Mouse (Mus musculus): ENCODE measurements around the gene Tmem132a. TPM values are rescaled to one million over a fixed set of nuclear protein-coding genes. Genes with fewer than 3 reads are reported as not detected.

Gene Tmem132a
- total RNA-seq (2014; fragmentation: Nextera tagmentation): 0.10 and 2.4 TPM in 2 replicates
- total RNA-seq (2017): 0.23 and 0.56 TPM in 2 replicates

DNA sequence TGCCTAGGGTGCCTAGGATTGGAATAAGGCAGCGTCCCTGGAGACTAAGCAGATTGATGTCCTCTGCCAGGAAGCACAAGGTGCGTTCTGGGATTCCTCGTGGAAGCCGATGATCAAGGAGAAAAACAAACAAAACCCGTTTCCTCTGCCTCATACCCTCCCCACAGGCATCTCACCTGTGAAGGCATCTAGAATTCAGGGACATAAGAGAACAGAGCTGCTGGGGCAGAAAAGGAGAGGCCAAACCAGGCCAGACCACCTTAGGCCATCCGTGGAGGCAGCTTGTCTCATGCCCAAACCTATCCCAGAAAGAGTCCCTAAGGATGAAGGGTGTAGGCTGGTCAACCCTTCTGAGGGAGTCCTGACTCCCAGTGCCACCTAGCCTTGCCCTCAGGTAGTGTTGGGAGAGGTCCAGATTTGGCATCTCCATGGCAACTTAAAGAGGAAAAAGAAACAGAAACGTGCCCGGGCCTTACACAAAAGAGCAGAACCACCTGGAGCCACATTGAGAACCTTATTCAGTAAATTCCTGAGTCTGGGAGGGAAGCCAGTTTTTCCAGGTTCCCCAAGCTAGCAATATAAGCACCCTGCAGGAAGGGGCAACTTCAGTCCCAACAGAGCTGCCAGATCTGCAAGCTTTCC, at the start of gene Tmem132a:
Gene Tmem132a, minus strand, starts transcription at position 55 of the 642 bp plus-strand sequence.
- ATAC-seq (replicated peaks; ENCODE audit: low FRiP score, low TSS enrichment, poor library complexity, severe bottlenecking): no peak

DNA sequence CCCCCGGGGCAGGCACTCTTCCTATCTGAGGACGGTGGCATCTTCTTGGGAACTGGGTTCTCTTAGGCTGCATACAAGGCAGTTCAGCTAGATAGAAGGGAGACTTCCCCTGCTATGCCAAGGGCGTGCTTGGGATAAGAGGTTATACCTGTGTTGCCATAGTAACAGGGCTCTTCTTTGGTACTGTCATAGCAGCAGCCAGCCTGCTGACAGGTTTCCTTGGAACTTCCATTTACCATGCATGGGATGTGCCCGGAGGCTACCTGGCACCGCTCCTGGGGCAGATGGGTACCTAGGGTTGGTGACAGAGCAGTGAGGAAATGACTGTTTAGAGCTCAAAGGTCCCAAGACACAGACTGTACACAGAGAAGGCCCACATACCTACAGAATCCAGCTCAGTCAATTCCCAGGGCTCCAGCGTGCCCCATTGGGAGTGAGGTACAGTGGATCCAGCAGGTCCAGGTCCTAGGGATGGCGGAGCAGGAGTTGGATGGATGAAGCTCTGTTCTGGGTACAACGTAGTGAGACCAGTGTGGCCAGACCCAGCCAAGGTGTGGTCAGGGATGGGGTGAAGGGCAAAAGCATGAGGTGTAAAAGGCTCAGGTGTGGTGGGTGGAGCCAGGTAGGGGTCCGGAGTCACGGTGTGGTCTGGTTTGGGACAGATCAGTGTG, 48.7 kb upstream of the Tmem132a start:
- no peak for ATAC-seq (replicated peaks; ENCODE audit: low FRiP score, low TSS enrichment, poor library complexity, severe bottlenecking)

DNA sequence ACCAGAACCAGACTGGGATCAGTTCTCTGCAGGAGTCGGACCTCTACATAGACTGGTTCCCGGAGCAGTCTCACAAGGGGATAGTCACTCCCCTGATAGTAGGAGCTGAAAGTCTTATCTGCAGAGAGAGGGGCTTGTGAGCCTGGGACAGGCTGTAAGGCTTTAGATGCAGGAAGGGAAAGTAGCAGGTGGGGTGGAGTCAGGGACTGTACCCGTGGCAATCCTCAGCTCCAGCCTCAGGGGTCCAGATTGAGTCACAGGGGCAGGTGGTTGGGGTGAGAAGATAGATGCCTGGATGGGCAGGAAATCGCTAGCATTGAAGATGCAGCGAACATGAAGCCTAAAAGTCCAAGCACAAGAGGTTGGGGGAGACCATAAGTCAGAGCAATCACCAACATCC, 46.8 kb upstream of the Tmem132a start:
- ATAC-seq (replicated peaks; ENCODE audit: low FRiP score, low TSS enrichment, poor library complexity, severe bottlenecking): no peak

DNA sequence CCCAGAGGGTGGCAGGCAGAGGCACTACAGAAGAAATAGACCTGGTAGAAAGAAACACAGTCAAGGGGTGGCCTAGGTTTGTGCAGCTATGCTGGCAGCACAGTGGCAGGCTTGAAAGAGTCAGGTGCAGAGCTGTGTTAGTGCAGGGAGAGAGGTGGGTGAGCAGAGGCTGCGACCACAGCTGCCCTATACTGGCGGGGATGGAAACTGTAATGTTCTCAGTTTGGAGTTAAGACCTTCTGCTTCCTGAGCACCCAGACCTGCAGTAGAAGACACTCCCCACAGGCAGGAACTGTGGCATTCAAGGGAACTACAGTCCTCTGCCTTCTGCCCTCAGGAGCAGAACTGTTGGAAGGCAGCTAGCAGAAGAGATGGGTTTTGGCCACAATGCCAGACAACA, 45.1 kb upstream of the Tmem132a start:
- ATAC-seq (replicated peaks; ENCODE audit: low FRiP score, low TSS enrichment, poor library complexity, severe bottlenecking): no peak

DNA sequence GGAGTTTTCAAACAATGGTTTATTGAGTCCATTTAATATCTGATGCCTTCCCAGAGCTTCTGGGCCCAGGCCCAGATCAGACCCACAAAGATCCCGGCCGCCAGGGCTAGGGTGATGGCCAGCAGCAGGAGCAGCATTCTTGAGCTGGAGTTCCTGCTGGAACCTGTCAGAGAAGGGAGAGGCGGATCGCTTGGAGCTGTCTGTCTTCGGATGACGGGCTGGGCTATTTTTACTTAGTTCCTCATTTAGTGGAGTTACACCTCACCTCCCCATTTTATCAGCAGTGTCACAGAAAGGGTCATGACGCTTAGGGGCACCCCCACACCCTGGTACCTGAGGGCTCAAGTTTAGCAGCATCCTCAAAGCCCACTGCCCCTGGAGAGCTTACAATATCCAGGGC, 44.6 kb upstream of the Tmem132a start:
- ATAC-seq (replicated peaks; ENCODE audit: low FRiP score, low TSS enrichment, poor library complexity, severe bottlenecking): peak; percentile 31; the same call in 1 of the 2 replicates

DNA sequence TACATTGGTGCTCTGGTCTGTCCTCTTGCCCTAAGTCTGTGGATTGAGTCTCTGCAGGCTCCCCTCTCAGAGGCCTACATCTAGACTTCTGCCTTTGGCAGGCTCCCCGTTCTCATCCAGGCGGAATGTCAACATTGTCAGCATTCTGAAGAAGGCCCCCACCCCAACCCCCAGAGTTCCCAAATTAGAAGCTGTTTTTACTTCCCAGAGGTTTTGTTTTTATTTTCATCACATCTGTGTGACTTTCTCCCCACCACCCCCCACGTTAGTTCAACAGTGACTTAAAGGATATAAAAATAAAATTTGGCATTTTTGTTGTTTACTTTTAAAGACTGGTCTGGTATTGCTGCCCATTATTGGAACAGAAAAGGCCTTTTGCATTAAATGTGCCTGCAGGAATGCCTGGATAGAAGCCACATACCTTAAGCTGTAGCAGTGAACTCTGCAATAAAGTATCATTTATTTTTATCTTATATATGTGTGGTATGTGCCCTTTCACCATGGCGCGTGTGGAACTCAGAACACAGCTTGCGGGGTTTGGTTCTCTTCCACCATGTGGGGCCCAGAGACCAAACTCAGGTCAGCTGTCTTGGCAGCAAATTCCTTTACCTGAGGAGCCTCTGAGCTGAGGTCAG, 39.5 kb upstream of the Tmem132a start:
- no peak for ATAC-seq (replicated peaks; ENCODE audit: low FRiP score, low TSS enrichment, poor library complexity, severe bottlenecking)

DNA sequence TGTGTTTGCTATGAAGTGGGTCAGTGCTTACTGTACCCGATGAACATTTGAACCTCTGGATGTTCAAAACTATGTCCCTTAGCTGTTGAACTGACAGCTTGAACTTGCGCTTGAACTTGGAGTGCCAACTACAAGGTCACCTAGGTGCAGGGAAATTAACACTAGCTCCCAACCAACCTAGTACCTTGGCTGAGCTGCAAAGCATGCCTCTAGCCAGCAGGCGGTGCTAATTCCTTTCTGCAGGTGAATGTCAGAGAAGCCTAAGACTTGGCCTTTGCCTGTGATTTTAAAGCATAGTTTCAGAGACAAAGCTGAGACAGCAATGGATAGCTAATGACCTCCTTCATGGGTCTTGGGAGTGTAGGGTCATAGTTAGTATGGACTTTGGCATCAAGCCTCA, 38.2 kb upstream of the Tmem132a start:
- peak; percentile 66 for ATAC-seq (replicated peaks; ENCODE audit: low FRiP score, low TSS enrichment, poor library complexity, severe bottlenecking)

DNA sequence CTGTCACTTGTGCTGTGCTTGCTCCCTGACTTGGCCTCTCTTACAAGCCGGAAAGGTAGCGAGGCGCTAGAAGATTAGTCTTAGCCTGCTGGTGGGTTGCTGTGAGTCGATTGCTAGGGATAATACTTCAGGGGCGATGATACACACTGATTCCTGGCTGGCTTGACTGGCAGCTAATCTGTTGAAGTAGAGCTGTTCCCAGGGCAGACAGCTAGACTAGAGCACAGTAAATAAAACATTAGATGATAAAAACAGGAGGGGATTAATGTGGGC, 35.9 kb upstream of the Tmem132a start:
- ATAC-seq (replicated peaks; ENCODE audit: low FRiP score, low TSS enrichment, poor library complexity, severe bottlenecking): no peak

DNA sequence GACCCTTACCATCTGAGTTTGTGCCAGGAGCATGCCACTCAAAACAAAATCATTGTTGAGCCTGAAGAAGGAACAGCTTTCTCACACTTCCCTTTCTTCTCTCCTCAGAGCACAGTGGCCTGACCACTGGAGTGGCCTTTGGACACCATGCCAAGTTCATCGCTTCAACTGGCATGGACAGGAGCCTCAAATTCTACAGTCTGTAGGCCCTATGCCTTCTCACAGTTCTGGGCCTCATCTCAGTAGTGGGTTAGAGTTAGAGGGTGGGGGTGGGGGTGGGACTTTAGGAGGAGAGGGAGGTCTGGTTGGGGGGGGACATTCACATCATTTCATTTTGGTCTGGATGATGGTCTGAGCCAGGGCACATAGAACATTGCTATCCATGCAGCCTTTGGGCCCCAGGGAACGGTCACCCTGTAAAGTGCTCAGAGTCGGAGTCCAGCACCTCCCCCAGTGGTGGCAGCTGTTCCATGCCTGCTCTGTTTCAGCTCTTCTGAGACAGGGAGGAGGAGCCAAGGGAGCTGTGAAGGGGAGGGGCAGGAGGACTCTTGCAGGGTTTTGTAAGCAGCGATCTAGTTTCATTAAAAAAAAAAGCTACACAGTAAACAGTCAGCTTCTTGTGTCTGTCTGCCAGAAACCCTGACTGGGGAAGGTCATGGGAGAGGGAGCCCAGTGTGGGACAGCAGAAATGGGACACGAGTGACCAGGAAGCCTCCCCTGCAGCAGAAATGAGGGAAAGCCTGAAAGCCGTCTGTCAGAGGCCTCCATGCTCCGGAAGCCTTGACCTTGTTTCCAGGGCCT, 35.4 kb upstream of the Tmem132a start:
- ATAC-seq (replicated peaks; ENCODE audit: low FRiP score, low TSS enrichment, poor library complexity, severe bottlenecking): no peak

DNA sequence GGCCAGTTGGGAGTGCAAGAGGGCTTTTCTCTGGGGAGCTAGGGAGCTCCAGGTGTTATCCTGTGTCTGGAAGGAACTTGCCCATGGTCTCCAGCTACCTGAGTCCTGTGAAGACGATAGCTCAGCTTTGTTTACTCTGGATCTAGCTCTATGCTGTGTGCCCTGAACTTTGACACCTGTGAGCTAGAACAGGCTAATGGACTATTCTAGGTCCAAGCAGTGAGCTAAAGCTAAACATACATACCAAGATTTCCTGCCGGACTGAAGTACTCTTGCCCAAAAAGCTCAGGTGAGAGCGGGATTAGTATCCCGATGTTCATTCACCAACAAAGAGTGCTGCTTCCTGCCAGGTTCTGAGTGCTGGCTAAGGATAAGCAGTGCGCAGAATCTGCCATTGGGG, 34.8 kb upstream of the Tmem132a start:
- no peak for ATAC-seq (replicated peaks; ENCODE audit: low FRiP score, low TSS enrichment, poor library complexity, severe bottlenecking)

DNA sequence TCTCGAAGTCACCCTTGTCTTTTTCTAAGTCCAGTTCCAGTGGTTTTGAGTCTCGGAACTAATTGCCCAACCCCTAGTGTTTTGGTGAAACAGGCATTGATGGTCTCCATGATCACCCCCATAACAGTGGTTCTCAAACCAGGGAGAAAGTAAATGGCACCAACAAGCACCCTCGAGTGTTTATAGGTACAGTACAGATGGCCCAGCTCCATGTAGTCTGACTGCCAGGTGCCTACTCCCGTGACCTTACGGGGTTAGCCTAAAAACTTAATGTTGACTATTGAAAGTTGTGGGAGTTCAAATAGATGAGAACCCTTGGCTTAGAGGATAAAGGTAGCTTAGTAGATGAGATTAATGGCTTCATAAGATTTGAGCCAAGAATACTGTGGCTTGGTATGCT, 31.3 kb upstream of the Tmem132a start:
- ATAC-seq (replicated peaks; ENCODE audit: low FRiP score, low TSS enrichment, poor library complexity, severe bottlenecking): no peak

DNA sequence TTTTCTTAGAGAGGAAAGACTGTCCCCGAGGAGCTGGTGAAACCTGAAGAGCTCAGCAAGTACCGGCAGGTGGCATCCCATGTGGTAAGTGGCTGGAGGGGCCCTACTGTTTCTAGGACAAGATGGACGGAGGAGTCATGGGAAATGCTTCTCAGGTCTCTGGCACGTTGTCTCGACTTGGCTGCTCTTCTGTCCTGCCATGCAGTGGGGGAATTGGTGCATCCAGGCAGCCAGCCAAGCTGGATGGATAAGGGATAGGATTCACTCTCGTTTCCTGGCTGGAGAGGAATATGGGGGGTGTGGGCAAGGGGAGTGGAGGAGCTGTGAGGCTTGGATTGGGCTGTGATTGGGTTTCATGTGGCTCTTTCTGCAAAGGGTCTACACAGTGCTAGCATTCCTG, 30.6 kb upstream of the Tmem132a start:
- ATAC-seq (replicated peaks; ENCODE audit: low FRiP score, low TSS enrichment, poor library complexity, severe bottlenecking): no peak

DNA sequence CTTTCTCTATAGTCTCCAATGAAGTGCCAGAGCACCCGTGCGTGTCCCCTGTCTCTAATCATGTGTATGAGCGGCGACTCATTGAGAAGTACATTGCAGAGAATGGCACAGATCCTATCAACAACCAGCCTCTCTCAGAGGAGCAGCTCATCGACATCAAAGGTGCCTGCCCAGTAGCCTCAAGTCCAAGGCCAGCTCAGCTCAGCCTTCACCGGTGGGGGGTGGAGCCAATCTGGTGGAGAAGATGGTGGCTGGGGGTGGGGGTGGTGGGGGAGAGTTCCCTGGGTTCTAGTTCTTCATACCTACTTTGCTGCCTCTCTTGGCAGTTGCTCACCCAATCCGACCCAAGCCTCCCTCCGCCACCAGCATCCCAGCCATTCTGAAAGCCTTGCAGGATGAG, 27.8 kb upstream of the Tmem132a start:
- no peak for ATAC-seq (replicated peaks; ENCODE audit: low FRiP score, low TSS enrichment, poor library complexity, severe bottlenecking)

DNA sequence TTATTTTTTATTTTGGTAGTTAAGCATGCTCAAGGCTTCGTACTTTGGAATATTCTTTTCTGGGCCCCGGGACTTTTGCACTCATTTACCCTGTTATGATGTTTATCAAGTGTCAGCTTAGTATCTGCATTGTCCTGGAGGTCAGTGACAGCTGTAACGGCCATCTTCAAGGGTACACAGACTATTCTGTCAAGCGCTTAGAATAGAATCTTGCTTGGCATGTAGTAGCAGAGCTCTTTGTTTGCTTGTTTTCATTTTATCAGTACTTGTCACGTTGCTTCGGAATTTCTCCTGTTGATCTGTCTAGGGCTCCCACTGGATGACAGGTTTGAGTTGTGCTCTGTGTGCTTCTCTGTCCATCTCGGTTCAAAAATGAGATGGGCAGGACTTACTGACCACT, 27.1 kb upstream of the Tmem132a start:
- no peak for ATAC-seq (replicated peaks; ENCODE audit: low FRiP score, low TSS enrichment, poor library complexity, severe bottlenecking)

DNA sequence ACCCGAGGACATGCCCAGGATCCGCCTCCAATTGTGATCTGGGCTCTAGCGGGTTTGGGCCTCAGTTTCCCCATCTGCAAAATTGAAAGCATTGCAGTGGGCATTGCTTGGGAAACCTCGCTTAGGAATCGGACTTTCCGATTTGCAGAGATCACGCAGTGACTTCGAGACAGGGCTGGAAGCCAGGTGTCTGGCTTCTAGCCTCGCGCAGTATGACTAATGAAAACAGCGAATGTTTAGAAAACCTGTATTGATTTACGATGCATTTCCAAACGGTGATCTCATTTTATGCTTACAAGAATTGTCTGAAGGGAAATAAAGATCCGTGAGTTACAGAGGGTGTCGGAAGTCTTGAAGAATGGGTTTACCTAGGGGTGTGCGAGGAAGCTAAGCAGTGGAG, 26.0 kb upstream of the Tmem132a start:
- ATAC-seq (replicated peaks; ENCODE audit: low FRiP score, low TSS enrichment, poor library complexity, severe bottlenecking): 0 out of 2 replicates have a peak, but pooled peaks have one; percentile 18

DNA sequence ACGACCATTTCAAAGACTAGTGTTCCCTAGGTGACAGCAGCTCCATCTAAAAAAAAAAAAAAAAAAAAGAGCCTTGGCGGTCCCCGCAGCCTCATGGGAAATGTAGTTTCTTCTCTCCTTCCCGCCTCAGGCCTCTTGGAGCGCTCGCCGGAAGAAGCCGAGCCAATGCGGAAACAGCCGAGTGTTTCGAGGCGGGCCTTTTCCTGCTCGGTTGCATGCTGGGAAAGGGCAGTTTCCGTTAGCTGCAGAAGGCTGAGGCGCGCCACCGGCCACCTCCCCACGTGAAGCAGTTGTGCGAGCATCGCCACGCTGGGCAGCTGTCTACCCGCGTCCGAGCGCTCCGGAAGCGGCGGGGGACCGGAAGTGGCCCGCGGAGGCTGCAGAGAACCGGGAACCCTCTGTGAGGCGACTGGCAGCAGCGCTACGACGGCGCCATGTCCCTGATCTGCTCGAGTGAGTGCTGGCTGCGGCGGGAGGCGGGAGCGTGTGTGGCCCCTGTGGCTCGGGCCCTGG, 25.3 kb upstream of the Tmem132a start, which contains the start of gene Prpf19:
Gene Prpf19, plus strand, starts transcription at position 216 of the 513 bp plus-strand sequence.
- ATAC-seq (replicated peaks; ENCODE audit: low FRiP score, low TSS enrichment, poor library complexity, severe bottlenecking): peak; percentile 94

DNA sequence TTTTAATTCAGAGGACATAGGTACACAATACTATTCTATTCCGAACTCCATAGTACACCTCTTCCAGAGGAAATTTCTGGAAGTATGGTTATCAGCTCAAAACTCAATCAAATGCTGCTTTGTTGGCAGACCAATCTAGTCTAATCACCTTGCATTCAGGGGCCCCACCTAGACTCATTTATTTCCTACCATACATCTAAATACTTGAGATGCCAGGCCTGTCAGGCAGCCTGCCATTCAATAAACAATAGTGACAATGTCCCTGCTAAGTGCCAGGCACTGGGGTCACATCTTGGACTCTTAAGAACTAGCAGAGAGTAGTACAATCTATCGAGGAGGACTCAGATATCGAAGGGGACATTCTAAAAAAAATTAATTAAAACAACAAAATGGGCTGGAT, 22.5 kb upstream of the Tmem132a start:
- ATAC-seq (replicated peaks; ENCODE audit: low FRiP score, low TSS enrichment, poor library complexity, severe bottlenecking): no peak

DNA sequence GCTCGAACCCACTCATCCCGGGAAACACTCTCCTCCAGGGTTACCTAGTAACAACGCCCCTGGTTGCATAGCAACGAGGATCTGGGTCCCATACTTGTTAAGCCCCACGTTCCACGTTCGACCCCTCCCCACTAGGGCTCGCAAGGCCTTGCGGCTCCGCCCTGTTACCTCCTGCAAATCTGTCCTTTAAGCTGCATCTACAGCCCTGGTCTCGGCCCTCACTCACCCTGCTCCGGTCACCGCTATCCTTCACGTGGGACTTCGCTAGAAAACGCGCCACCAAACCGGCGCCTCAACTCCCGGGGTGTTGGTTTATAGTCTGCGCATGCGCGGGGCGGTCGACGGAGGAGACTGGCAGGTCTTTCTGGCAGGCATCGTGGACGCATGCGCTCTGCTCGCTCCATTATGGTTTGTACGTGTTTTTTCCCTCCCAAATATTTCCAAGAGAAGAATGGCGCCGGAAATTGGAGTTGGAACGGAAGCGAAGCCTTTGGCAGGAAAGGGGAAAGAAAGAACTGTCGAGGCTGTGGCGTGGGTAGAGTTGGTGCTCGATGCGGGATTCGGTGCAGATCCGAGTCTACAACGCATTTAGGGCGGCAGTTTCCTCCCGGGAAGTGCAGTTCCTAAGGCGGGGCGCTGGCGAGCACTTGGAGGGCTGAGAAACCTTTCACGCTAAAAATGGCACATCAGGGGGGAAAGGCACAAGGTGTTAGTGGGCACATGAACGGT, 11.8 kb upstream of the Tmem132a start, which contains the start of gene Tmem109:
Gene Tmem109, minus strand, starts transcription at position 576 of the 729 bp plus-strand sequence.
- ATAC-seq (replicated peaks; ENCODE audit: low FRiP score, low TSS enrichment, poor library complexity, severe bottlenecking): peak; percentile 88

DNA sequence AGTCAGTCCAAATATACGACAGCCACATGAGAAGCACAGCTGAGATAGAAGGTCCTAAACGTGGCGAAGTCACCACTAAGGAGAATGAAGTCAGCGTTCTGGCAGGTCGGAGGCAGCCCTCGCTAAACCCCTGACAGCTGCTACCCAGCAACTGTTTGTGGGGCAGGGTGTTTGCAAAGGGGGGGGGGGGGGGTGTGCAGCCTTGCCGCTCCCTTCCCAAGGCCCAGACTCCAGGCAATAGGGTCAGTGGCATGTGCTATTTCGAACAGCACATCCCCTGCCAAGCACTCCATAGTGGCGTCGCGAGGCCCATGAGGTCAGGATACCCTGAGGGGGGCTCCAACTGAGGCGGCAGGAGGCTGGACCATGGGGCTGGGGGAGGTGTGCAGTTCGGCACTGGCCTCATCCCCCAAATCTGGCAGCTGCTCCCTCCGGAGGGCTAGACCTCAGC, 11.3 kb upstream of the Tmem132a start:
- no peak; the same call in 1 of the 2 replicates for ATAC-seq (replicated peaks; ENCODE audit: low FRiP score, low TSS enrichment, poor library complexity, severe bottlenecking)

All from megakaryocyte-erythroid progenitor cell, adult 5-6 weeks (primary cell).